Mouse (Mus musculus) heart, adult 2 months (tissue): ENCODE measurements around the gene Chd5.

Source experiments
- CTCF ChIP-seq: fragments of 200-600 bp; IDR thresholded peaks from 2 replicates; pipeline ENCODE4 v1.8.1; 2022; ENCODE audit warnings: antibody characterized with exemption, mild to moderate bottlenecking, moderate library complexity
- EP300 ChIP-seq: fragments of 200-500 bp; IDR thresholded peaks from 2 replicates; pipeline ENCODE4 v1.6.1; 2011; ENCODE audit warnings: low read depth, low read length, control low read depth; ENCODE audit not compliant: insufficient read depth
- POLR2A ChIP-seq: fragments of 200-500 bp; IDR thresholded peaks from 2 replicates; pipeline ENCODE4 v1.6.1; 2011; ENCODE audit warnings: mild to moderate bottlenecking, low read depth, low read length, control low read depth; ENCODE audit not compliant: insufficient read depth

DNA sequence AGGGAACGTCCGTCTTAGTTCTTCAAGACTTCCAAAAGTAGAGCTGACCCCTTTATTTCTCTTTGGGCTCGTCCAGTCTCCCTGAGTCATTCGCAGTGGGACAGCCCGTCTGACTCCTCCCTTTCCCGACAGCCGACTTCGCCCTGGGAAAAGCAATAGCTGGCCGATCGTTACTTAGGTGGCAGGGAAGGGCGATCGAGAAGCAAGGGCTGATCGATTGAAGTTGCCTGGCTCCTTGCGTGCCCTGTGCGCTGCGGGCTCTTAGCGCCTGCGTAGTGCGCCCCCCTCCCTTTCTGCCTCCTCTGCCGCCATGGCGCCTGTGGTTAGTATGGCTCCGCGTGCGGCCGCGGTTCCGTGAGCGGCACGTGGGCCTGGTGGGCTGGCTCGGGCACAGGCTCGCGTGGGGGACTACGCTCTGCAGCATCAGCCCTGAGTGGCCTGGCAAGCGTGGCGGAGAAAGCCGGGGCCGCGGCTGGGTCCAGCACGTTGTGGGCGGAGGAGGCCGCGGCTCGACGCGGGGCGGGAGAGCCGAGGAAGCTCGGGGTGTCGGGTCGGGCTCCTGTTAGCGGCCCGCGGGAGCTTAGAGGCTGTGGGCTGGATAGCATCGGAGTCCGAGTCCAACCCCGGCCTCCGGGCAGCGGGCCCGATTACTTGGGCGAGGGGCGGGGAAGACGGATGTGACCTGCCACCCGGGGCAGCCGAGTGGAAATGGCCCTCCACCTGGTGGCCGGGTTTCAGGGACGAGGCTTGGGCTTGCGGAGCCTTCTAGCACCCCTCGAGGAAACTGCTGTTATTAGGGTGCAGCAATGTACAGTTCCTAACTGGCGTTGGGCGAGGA is 12.7 kb upstream of the Chd5 start, which contains the start of gene Rpl22:
- TF ChIP-seq EP300 (peak; percentile 94), CTCF (peak; percentile 40), POLR2A (peak; percentile 77)
